In genomic region chr15:80710257-80710607, GRCm38 (mm10) we compare ENCODE assay signal across 8 mouse cellular contexts. TPM values are rescaled to one million over a fixed set of nuclear protein-coding genes. Genes with fewer than 3 reads are reported as not detected.
DNase-seq lines count a peak whose midpoint lies in the region; ATAC-seq and TF ChIP-seq lines count a peak whose summit lies in the region.

No protein-coding gene starts in this region.

- H3K9me3 ChIP-seq in heart, embryonic 11.5 days (replicated peaks; ENCODE audit: control insufficient read depth, low read length): no peaks in the 10 kb centered on the region
- no peaks in the 10 kb centered on the region for H3K9me3 ChIP-seq in E14TG2a.4 (ENCODE audit: low read length)
- no peaks in the 10 kb centered on the region for H3K9me3 ChIP-seq in forebrain, embryonic 16.5 days (ENCODE audit: control insufficient read depth, low read length)
- H3K9me3 ChIP-seq in liver, embryonic 15.5 days (replicated peaks): no peaks in the 10 kb centered on the region

- H3K4me1 ChIP-seq in heart, embryonic 11.5 days (ENCODE audit: control insufficient read depth, insufficient read depth, low read length): peaks cover 12% of the 10 kb centered on the region
- peaks cover 32% of the 10 kb centered on the region for H3K4me1 ChIP-seq in E14TG2a.4 (replicated peaks; ENCODE audit: low read depth, low read length)
- peaks cover 35% of the 10 kb centered on the region for H3K4me1 ChIP-seq in forebrain, embryonic 16.5 days (replicated peaks; ENCODE audit: control insufficient read depth, insufficient read depth, low read length)
- peaks cover 41% of the 10 kb centered on the region for H3K4me1 ChIP-seq in liver, embryonic 15.5 days (replicated peaks)

- peak overlapping the region; percentile 96 for H3K4me2 ChIP-seq in heart, embryonic 11.5 days
- peak overlapping the region; percentile 49 for H3K4me2 ChIP-seq in forebrain, embryonic 16.5 days (ENCODE audit: low read length)
- peak overlapping the region; percentile 94 for H3K4me2 ChIP-seq in liver, embryonic 15.5 days

- no peak for TF ChIP-seq CTCF in E14TG2a.4 (conservative IDR thresholded peaks at IDR 0.05; ENCODE audit: low read length)

- no peaks in the 10 kb centered on the region for H3K27me3 ChIP-seq in heart, embryonic 11.5 days (ENCODE audit: control insufficient read depth, insufficient read depth, low read length)
- no peaks in the 10 kb centered on the region for H3K27me3 ChIP-seq in E14TG2a.4 (ENCODE audit: insufficient read depth, low read length)
- H3K27me3 ChIP-seq in forebrain, embryonic 16.5 days (replicated peaks; ENCODE audit: control insufficient read depth, insufficient read depth, low read length): no peaks in the 10 kb centered on the region
- H3K27me3 ChIP-seq in liver, embryonic 15.5 days: no peaks in the 10 kb centered on the region

- peak overlapping the region; percentile 99 for H3K4me3 ChIP-seq in heart, embryonic 11.5 days (ENCODE audit: low read depth, low read length)
- H3K4me3 ChIP-seq in E14TG2a.4 (replicated peaks; ENCODE audit: low read length): peak overlapping the region; percentile 100
- H3K4me3 ChIP-seq in forebrain, embryonic 16.5 days (replicated peaks; ENCODE audit: low read length): peak overlapping the region; percentile 98
- peak overlapping the region; percentile 98 for H3K4me3 ChIP-seq in liver, embryonic 15.5 days (replicated peaks)

- H3K9ac ChIP-seq in heart, embryonic 11.5 days (ENCODE audit: low read depth, low read length): no peak overlapping the region
- no peak overlapping the region for H3K9ac ChIP-seq in forebrain, embryonic 16.5 days (replicated peaks; ENCODE audit: low read depth, low read length)
- peak overlapping the region; percentile 12; the same call in 1 of the 2 replicates for H3K9ac ChIP-seq in liver, embryonic 15.5 days

- no peak for ATAC-seq in heart, embryonic 11.5 days (replicated peaks; ENCODE audit: insufficient number of reproducible peaks, low FRiP score, low TSS enrichment)
- ATAC-seq in forebrain, embryonic 16.5 days: no peak
- no peak for ATAC-seq in liver, embryonic 15.5 days (ENCODE audit: insufficient read depth)

- DNase-seq in heart, postnatal 10 days: no peak
- DNase-seq in left cerebral cortex, adult 18-20 months (ENCODE audit: low spot score in 2 of 2): no peak
- DNase-seq in frontal cortex, postnatal 25 days (ENCODE audit: low spot score in 2 of 2): no peak
- no peak for DNase-seq in layer of hippocampus, postnatal 25 days (ENCODE audit: extremely low spot score in 1 of 2, low spot score in 1 of 2)

- H3K27ac ChIP-seq in heart, embryonic 11.5 days (ENCODE audit: low read depth, low read length): no peak overlapping the region
- peak overlapping the region; percentile 97 for H3K27ac ChIP-seq in forebrain, embryonic 16.5 days (ENCODE audit: low read length)
- H3K27ac ChIP-seq in liver, embryonic 15.5 days (replicated peaks): peak overlapping the region; percentile 91

- H3K36me3 ChIP-seq in heart, embryonic 11.5 days (ENCODE audit: control insufficient read depth, insufficient read depth, low read length): no peaks in the 10 kb centered on the region
- H3K36me3 ChIP-seq in E14TG2a.4 (ENCODE audit: insufficient read depth, low read length): peaks cover 4% of the 10 kb centered on the region; the same call in 1 of the 2 replicates
- H3K36me3 ChIP-seq in forebrain, embryonic 16.5 days (ENCODE audit: control insufficient read depth, insufficient read depth): no peaks in the 10 kb centered on the region
- no peaks in the 10 kb centered on the region for H3K36me3 ChIP-seq in liver, embryonic 15.5 days (replicated peaks)

- WGBS in heart, embryonic 11.5 days (ENCODE audit: insufficient replicate concordance): 13% methylated on average over 5 of the region's 5 CpGs
- 17% methylated on average over 5 of the region's 5 CpGs for WGBS in forebrain, embryonic 16.5 days
- 9% methylated on average over 5 of the region's 5 CpGs for WGBS in liver, embryonic 15.5 days (ENCODE audit: insufficient replicate concordance)

- intact Hi-C loops in heart, postnatal 10 days (cut with DNase I): no loop called here

RNA-seq across cellular contexts. Expression of gene Tnrc6b, which starts 0.9 kb away (rescaled TPM):
- 16.7 and 17.9 TPM in 2 replicates for polyA plus RNA-seq in heart, embryonic 11.5 days (2014; fragmentation: Nextera tagmentation; extraction: Ambion mirVana)
- 10 to 100 TPM; 56.1 to 56.4 TPM for total RNA-seq in heart, postnatal 10 days (2021)
- polyA plus RNA-seq in forebrain, embryonic 16.5 days (2015; fragmentation: Nextera tagmentation; extraction: Ambion mirVana): 30.2 and 41.6 TPM in 2 replicates
- polyA plus RNA-seq in liver, embryonic 15.5 days (2015; fragmentation: Nextera tagmentation; extraction: Ambion mirVana): 18.3 and 20.8 TPM in 2 replicates
- 100 to 1,000 TPM; 101 to 102 TPM for total RNA-seq in left cerebral cortex, adult 18-20 months (2021)
- total RNA-seq in layer of hippocampus, postnatal 25 days (2021): 100 to 1,000 TPM in 1 of 2 experiments, 10 to 100 TPM in 1; 86.8 to 117 TPM

RNA-seq across cellular contexts. Expression of gene Fam83f, which starts 38.6 kb away (rescaled TPM):
- 0.19 TPM in 1 of 2 replicates, not detected in the other for polyA plus RNA-seq in heart, embryonic 11.5 days (2014; fragmentation: Nextera tagmentation; extraction: Ambion mirVana)
- under 1 TPM; 0.19 to 0.22 TPM for total RNA-seq in heart, postnatal 10 days (2021)
- polyA plus RNA-seq in forebrain, embryonic 16.5 days (2015; fragmentation: Nextera tagmentation; extraction: Ambion mirVana): 0.12 TPM in 1 of 2 replicates, not detected in the other
- 3.7 and 5.0 TPM in 2 replicates for polyA plus RNA-seq in liver, embryonic 15.5 days (2015; fragmentation: Nextera tagmentation; extraction: Ambion mirVana)
- under 1 TPM; 0.16 to 0.54 TPM for total RNA-seq in left cerebral cortex, adult 18-20 months (2021)
- total RNA-seq in layer of hippocampus, postnatal 25 days (2021): under 1 TPM in 1 of 2 experiments, not detected in 1; 0.16 TPM
